Mouse (Mus musculus) C2C12 (cell line): ENCODE measurements at regions not wholly inside any gene's neighbourhood (a gene's known extent, or its start where the extent isn't known, plus 50 kb on each side); places are given as distances from the start of the nearest gene placed in this dataset.

ENCODE experiments used
- H3K27me3 ChIP-seq: one replicate; pipeline ENCODE4 v1.6.1; 2011; ENCODE audit not compliant: control insufficient read depth, insufficient read depth, insufficient read length
- H3K36me3 ChIP-seq: one replicate; pipeline ENCODE4 v1.6.1; 2011; ENCODE audit not compliant: control insufficient read depth, insufficient read depth
- H3K4me3 ChIP-seq: one replicate; pipeline ENCODE4 v1.5.1; 2011; ENCODE audit warnings: mild to moderate bottlenecking, control low read depth; ENCODE audit not compliant: poor library complexity, insufficient read depth, severe bottlenecking
- H3K79me2 ChIP-seq: one replicate; pipeline ENCODE4 v1.6.1; 2011; ENCODE audit not compliant: control insufficient read depth, insufficient read depth
- H3K79me3 ChIP-seq: one replicate; pipeline ENCODE4 v1.6.1; 2011; ENCODE audit warnings: low read depth, control low read depth
- H3ac ChIP-seq: one replicate; pipeline ENCODE3; 2011; ENCODE audit warnings: low read depth; ENCODE audit not compliant: control insufficient read depth, insufficient read length
- CEBPB ChIP-seq: IDR thresholded peaks from one replicate; pipeline ENCODE4 v1.6.1; 2011; ENCODE audit warnings: low read depth, mild to moderate bottlenecking, control low read depth, moderate library complexity
- CTCF ChIP-seq: IDR thresholded peaks from one replicate; pipeline ENCODE4 v1.5.1; 2011; ENCODE audit not compliant: control insufficient read depth, insufficient read depth, insufficient read length
- FOSL1 ChIP-seq: IDR thresholded peaks from one replicate; pipeline ENCODE4 v1.8.0; 2011; ENCODE audit warnings: mild to moderate bottlenecking, low read length; ENCODE audit not compliant: poor library complexity, insufficient read depth, severe bottlenecking
- MAX ChIP-seq: IDR thresholded peaks from one replicate; pipeline ENCODE4 v1.6.1; 2011; ENCODE audit warnings: mild to moderate bottlenecking, control low read depth
- MYOD1 ChIP-seq: IDR thresholded peaks from one replicate; pipeline ENCODE4 v1.6.1; 2011; ENCODE audit warnings: low read depth; ENCODE audit not compliant: control insufficient read depth, insufficient read length
- MYOG ChIP-seq: IDR thresholded peaks from one replicate; pipeline ENCODE4 v1.6.1; 2011; ENCODE audit not compliant: control insufficient read depth, insufficient read length; ENCODE audit errors: extremely low read depth
- USF1 ChIP-seq: IDR thresholded peaks from one replicate; pipeline ENCODE4 v1.6.1; 2011; ENCODE audit warnings: low read depth, mild to moderate bottlenecking, control low read depth, moderate library complexity

GRCm38 (mm10) chr15:30071668-30072067 is 100.7 kb upstream of the Ctnnd2 start:
- no peak overlapping the region for H3ac ChIP-seq
- no peaks in the 10 kb centered on the region for H3K79me2 ChIP-seq
- TF ChIP-seq MAX (no peak), FOSL1 (no peak), CTCF (no peak), USF1 (no peak), MYOG (no peak), MYOD1 (no peak), CEBPB (no peak)
- H3K36me3 ChIP-seq: no peaks in the 10 kb centered on the region
- H3K27me3 ChIP-seq: no peaks in the 10 kb centered on the region
- no peaks in the 10 kb centered on the region for H3K79me3 ChIP-seq
- H3K4me3 ChIP-seq: no peak overlapping the region

DNA sequence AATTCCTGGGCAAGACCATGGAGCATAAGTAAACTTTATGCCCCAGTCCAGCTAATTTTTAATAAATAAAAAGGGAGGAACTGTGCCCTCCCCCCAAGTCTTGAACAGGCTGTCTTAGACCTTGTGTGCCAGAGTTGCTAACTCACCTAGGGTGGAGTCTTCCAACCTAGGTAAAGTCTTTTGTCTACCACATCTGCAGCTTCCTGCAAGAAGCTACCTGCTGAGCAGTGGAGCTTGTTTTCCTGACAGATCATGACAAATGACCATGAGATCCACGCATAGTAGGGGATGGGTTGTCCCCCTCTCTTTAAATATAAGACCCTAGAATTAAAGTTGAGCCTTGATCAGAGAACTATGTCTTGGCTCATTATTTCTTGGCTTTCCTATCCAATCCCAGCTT is 100.1 kb upstream of the Ctnnd2 start:
- no peaks in the 10 kb centered on the region for H3K36me3 ChIP-seq
- no peak overlapping the region for H3K4me3 ChIP-seq
- no peak for TF ChIP-seq CEBPB
- no peak for TF ChIP-seq FOSL1
- no peak for TF ChIP-seq CTCF
- TF ChIP-seq MAX: no peak
- no peak for TF ChIP-seq MYOG
- TF ChIP-seq USF1: no peak
- no peak for TF ChIP-seq MYOD1
- H3K79me3 ChIP-seq: no peaks in the 10 kb centered on the region
- no peaks in the 10 kb centered on the region for H3K27me3 ChIP-seq
- no peak overlapping the region for H3ac ChIP-seq
- no peaks in the 10 kb centered on the region for H3K79me2 ChIP-seq

GRCm38 (mm10) chr15:30087120-30087519 is 85.3 kb upstream of the Ctnnd2 start:
- H3K4me3 ChIP-seq: no peak overlapping the region
- no peaks in the 10 kb centered on the region for H3K79me3 ChIP-seq
- H3K27me3 ChIP-seq: no peaks in the 10 kb centered on the region
- no peaks in the 10 kb centered on the region for H3K36me3 ChIP-seq
- H3ac ChIP-seq: no peak overlapping the region
- H3K79me2 ChIP-seq: no peaks in the 10 kb centered on the region
- TF ChIP-seq FOSL1 (no peak), MAX (no peak), CEBPB (no peak)

- TF ChIP-seq CTCF: no peak
- no peak for TF ChIP-seq MAX
- no peak for TF ChIP-seq MYOG
- no peak for TF ChIP-seq CEBPB
- no peak for TF ChIP-seq USF1
- TF ChIP-seq MYOD1: no peak
- TF ChIP-seq FOSL1: no peak
- H3K79me2 ChIP-seq: no peaks in the 10 kb centered on the region
- H3K79me3 ChIP-seq: no peaks in the 10 kb centered on the region
- H3ac ChIP-seq: no peak overlapping the region
- no peak overlapping the region for H3K4me3 ChIP-seq
- H3K36me3 ChIP-seq: no peaks in the 10 kb centered on the region
- no peaks in the 10 kb centered on the region for H3K27me3 ChIP-seq
Observed at GRCm38 (mm10) chr15:30122061-30122460, 50.3 kb upstream of the Ctnnd2 start.
